Mouse (Mus musculus) brain, embryonic 14.5 days (tissue): Measurements from ENCODE around the gene Spag16. TPM values are rescaled to one million over a fixed set of nuclear protein-coding genes. Genes with fewer than 3 reads are reported as not detected.
A peak's percentile ranks its signal among the peaks of the same experiment; 100 is the strongest.

Experiments used
- DNase-seq: peaks from one replicate; pipeline ENCODE4 v3.0.0-alpha.2; 2011; ENCODE audit warnings: low read depth
- CTCF ChIP-seq: fragments of 200-500 bp; IDR thresholded peaks from 2 replicates; pipeline ENCODE4 v1.5.1; 2012; ENCODE audit warnings: inconsistent platforms, mild to moderate bottlenecking, moderate library complexity, borderline replicate concordance; ENCODE audit not compliant: insufficient read depth, insufficient read length; ENCODE audit errors: extremely low read depth
- POLR2A ChIP-seq: fragments of 200-500 bp; IDR thresholded peaks from 2 replicates; pipeline ENCODE4 v1.6.1; 2012; ENCODE audit warnings: mild to moderate bottlenecking, inconsistent platforms, borderline replicate concordance; ENCODE audit not compliant: poor library complexity, insufficient read depth, insufficient read length, severe bottlenecking; ENCODE audit errors: extremely low read depth
- polyA plus RNA-seq: library from polyadenylated mRNA; depleted of rRNA; stranded (reverse); fragments of >200 nt; gene quantifications from 2 replicates; pipeline ENCODE4 v1.2.3, GENCODE M21; 2012

The Spag16 gene
- polyA plus RNA-seq, 1 experiment = 1.6 TPM

GRCm38 (mm10) chr1:70128035-70128434, 301.3 kb downstream of the Spag16 start:
- TF ChIP-seq POLR2A = no peak
- TF ChIP-seq CTCF = no peak
- peak; percentile 70 for DNase-seq

GRCm38 (mm10) chr1:70135547-70135946, 308.8 kb downstream of the Spag16 start:
- TF ChIP-seq CTCF = no peak
- TF ChIP-seq POLR2A = no peak
- DNase-seq = no peak

- no peak for TF ChIP-seq CTCF
- no peak for TF ChIP-seq POLR2A
- DNase-seq = peak; percentile 73
These were observed 338.8 kb downstream of the Spag16 start for GRCm38 (mm10) chr1:70165343-70166158.

GRCm38 (mm10) chr1:70180123-70180741, 353.5 kb downstream of the Spag16 start:
- TF ChIP-seq CTCF = no peak
- no peak for TF ChIP-seq POLR2A
- DNase-seq = no peak

DNA sequence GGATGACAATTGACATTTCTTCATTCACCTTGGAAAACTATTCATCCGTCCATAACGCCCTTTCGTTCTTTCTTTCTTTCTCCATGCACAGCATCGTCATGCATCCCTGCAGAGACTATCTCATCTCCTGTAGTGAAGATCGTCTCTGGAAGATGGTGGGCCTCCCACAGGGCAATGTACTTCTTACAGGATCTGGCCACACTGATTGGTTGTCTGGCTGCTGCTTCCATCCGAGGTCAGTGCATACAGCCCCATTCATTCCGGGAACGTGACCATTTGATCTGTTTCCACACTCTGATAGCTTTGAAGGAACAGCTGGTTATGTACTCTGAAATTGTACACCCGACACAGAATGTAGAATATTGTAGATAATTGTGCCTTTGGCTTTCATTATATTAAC, 438.0 kb downstream of the Spag16 start:
- TF ChIP-seq POLR2A = no peak
- no peak for TF ChIP-seq CTCF
- peak; percentile 61 for DNase-seq

DNA sequence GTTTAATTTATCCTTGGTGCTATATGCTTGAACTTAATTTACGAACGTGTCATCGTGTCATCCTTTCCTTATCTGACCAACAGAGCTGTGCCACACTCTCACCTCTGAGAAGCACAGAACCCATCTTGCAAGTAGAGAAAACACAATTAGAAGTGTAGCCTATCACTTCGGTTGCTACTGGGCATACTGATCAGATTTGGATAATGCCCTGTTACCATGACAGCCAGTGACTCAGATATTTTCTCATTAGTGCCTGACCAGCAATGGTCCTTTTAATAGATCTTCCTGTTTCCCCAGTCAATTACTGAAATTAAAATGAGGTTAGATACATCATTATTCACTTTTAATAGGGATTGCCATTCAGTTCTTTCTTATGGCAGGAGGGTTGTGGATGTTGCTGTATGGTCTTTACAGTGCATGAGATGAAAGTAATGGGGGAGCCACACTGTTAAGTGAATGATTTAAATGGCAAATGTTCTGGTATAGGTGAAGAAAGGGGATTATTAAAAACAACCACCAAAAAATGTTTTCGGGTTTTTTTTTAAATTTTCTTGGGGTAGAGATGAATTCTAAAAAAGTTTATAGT, 439.2 kb downstream of the Spag16 start:
- DNase-seq = peak; percentile 85
- TF ChIP-seq POLR2A = no peak
- TF ChIP-seq CTCF = no peak

- peak; percentile 50 for DNase-seq
- TF ChIP-seq POLR2A (no peak), CTCF (peak; percentile 38; the same call in 1 of the 2 replicates)
These were observed 443.4 kb downstream of the Spag16 start for GRCm38 (mm10) chr1:70270139-70270538.

- DNase-seq = no peak
- no peak for TF ChIP-seq CTCF
- TF ChIP-seq POLR2A = no peak
These were observed 446.0 kb downstream of the Spag16 start for GRCm38 (mm10) chr1:70272753-70273152.

DNA sequence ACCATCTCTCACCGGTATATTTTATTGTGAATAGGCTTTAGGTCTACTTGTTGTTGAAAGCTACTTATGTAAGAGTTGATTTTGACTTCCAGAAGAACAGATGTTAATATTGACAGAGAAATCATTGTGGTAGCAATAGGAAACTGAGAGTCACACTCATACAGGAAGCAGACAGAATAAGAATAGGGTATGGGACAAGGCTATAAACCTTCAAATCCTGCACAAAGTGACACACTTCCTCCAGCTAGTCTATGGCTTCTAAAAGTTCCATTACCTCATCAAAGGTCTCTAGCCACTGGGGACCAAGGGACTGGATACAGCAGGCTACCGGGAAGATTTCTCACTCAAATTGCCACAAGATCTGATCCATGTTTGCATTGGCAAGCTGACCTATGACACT, 452.5 kb downstream of the Spag16 start:
- TF ChIP-seq POLR2A = no peak
- TF ChIP-seq CTCF = no peak
- DNase-seq = no peak

DNA sequence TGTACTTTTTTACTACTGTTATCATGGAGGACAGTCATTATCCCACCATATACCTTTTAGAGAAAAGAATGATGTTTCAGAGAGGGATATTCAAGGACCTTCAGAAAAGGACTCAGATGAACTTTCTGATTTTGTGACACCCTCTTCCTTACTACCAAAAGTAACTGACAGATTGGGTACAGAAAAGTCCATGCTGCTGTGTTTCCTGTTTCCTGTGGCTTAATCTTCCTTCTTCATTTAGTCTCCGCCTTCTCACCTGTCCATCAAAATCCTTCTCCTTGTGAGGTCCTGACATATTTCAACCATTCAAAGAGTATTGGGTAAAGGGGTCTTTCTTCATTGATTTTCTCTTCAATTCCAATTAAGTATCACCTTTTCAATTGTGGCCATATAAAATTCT, 456.6 kb downstream of the Spag16 start:
- TF ChIP-seq CTCF = no peak
- no peak for TF ChIP-seq POLR2A
- no peak for DNase-seq

GRCm38 (mm10) chr1:70284140-70284539, 457.4 kb downstream of the Spag16 start:
- DNase-seq = no peak
- no peak for TF ChIP-seq CTCF
- no peak for TF ChIP-seq POLR2A

DNA sequence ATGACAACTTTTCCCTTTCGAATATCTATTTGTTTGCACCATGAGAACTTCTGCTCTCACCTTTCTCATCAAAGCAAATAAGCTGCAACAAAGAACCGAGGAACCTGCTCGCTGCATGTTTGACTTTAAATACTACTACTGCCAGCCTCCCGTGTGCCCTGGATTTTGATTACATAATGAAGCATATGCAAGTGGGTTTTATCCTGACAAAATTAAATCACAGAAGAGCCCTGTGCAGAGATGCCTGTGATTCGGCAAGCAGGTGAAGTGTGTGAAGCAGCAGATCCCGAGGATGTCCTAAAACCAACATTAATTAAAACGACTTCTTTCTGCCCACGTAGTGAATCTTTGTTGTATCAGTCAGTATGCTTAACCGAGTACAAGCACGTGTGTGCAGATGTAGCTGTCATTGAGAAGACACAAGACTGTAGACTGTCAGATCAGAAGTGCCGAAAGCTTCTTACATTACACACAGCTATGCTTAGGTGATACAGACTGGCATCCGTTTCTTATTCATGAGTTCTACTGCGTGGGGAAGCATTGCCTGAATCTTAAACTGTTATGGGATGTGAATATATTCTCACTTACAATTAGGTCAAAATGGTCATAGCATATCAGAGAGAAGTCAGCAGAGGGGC, 489.5 kb downstream of the Spag16 start:
- TF ChIP-seq CTCF (no peak), POLR2A (no peak)
- DNase-seq = peak; percentile 53
